Mouse (Mus musculus) urinary bladder, adult 18-20 months (tissue): ENCODE data around the gene Sypl.

Experiments
- DNase-seq, 2 experiments: peaks; one replicate each; pipeline ENCODE4 v3.0.0; 2022; ENCODE audit warnings: low spot score in 2 of 2, mixed read lengths in 2 of 2

The Sypl gene

DNA sequence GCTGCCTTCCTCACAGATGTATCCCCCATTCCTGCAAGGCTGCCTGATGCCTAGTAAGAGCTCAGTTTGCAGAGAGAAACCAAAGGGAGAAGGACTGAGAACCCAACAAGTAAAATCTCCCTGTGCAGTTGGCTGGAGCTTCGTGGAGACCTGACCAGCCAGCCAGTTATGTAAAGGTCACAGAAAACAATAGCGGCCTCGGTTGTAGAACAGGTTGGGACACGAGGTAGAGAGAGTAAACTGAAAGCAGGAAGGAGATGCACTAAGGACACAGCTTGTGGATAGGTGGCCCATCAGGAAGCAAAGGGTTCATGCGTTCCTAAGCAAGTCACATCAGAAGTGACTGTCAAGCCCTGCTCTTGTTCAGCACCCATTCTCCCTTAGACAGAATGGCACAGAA lies 52.2 kb downstream of the Sypl start:
- DNase-seq = peak in 1 of 2 experiments; percentile 65

DNA sequence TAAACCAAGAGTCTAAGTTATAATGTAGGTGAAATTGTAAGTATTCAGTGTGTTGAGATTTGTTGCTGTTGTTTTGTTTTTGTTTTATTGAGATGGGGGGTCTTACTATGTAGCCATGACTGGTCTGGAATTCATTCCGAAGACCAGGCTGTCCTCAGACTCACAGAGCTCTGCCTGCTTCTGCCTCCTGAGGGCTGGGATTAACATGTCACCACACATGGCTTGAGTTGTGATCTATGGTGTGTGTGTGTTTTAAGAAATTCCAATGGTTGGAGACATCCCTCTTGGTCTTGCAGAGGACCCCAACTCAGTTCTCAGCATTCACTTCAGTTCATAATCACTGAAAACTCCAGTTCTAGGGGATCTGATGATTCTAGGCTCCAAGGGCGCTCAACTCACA lies 53.5 kb downstream of the Sypl start:
- DNase-seq = no peak

DNA sequence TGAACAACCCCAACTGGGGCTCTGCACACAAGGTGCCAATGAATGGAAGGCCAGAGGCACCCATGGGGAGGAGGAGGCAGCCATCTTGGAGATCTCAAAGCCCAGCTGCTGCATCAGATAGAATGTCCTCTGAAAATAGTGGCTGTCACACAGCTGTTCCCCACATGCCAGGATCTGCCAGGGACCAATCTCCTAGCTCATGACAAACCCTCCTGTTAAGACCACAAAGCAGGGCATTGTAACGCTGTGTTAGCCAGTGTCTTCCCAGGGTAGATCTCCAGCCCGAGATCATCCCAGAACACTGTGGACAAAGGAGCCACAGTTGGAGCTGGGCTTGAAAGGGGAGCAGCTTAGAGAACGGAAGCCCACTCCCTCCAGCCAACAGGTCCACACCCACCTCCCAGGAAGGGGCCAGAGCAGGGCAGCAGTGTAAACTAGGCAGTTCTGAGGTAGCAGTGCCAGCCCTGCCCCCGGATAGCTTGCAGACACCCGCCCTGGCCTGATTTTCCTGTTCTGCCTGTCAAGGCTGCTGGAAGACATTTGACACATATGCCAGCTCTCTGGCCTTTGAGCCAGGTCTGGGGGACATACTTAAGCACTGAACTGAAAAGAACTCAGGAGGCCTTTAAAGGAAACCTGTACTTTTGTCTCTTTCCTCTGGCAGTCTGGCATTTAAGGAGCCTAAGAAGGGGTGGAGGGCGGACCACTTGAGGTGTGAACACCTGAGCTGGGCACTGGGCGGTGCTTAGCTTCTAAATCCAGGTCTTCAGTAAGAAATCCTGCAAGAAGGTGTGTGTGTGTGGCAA lies 54.8 kb downstream of the Sypl start:
- DNase-seq = peak; percentile 78 to 84

DNA sequence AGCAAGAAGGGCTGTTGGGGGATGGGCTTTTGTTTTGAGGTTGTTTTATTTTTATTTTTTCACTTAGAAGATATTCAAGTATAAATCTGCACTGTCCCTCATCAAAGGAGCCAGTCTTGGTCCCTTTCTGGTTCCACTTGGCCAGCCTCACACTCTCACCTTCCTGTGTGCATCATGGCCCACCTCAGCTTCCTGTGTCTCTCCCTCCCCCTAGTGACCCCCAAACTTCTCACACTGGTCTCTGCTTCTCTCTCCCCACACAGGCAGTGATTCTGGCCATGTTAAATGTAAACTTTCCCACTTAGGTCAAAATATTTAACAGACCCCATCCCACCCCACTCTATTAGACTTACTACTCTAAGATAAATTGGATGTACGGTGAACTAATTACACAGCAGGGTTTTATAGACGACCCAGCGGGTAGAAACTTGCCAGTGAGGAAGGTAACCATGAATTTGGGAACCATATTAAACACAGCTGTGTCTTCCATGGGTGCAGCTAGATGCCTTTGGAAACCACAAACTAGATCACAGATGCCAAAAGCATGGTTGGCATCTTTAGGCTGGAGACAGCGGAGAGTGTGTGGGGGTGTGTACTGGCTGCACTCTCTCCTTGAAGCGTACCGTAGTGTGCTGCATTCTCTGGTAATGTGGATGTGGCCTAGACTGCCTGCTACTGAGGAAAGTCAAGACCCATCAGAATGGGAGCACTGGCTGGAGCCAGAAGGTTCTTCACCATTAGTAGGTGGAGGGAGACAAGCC lies 55.7 kb downstream of the Sypl start:
- DNase-seq = no peak

DNA sequence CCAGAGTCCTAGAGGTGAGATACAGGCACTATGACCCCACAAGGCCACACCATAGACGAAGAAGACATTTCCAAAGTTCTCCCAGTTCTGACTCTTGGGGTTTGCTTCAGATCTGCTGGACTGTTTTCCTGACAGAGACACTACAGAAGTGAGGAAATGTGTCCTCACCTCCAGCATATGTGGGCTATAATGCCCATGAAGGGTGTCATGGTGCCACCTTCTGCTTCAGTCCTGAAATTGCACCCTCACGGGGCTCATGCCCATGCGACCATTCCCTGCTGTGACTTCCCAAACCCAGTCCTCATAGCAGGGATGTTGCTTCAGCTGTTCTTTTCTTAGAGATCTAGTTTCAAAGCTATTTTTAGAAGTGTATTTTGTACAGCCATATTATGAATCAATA lies 56.3 kb downstream of the Sypl start:
- DNase-seq = no peak

DNA sequence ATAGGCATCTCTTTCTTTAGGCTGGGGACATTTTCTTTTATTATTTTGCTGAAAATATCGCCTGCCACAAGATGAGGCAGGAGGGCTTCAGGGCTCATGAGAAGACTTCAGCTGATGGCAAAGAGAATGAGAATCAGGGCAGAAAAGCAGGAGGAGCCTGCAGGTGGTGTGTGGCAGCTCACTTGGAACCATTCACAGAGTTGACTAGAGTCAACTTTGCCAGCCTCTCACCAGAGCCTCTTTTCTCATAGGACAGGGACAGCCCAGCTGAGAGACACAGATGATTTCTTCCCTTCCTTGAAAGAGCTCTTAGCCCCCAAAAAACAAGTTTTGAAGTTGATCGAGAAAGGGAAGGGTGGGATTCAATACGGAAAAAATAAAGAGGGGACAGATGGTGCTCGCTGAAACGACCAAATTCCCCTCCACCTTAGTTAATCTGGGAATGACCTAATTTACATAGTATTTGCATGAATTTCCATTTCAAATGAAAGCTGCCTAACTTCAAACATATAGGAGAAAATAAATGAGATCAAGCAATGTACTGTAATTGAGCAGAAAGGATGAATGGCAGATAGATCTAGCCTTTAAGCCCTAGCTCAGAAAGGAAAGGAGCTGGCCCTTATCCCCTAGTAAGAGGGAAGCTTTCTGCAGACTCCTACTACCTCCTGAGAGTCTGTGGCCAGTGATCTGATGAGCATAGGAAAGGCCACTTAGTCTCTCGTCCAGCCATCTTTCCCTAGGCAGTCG lies 60.5 kb downstream of the Sypl start:
- no peak for DNase-seq

DNA sequence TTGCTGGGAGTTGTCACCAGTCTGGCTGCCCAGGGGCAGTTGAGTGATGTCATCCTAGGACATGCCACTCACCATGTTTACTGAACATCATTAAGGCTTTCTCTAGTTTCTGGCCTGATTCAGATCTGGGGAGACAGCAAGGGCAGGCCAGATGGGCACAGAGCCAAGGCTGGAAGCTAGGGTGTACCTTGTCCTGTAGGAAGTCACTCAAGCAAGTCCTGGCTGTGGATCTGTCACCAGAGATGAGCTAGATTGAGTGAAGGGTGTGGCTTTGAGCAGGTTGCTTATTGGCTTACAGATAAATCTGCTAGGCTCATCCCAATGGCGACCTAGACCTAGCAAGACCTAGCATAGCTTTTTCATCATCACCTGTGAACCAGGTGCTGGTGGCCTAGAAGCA lies 61.4 kb downstream of the Sypl start:
- DNase-seq = no peak

DNA sequence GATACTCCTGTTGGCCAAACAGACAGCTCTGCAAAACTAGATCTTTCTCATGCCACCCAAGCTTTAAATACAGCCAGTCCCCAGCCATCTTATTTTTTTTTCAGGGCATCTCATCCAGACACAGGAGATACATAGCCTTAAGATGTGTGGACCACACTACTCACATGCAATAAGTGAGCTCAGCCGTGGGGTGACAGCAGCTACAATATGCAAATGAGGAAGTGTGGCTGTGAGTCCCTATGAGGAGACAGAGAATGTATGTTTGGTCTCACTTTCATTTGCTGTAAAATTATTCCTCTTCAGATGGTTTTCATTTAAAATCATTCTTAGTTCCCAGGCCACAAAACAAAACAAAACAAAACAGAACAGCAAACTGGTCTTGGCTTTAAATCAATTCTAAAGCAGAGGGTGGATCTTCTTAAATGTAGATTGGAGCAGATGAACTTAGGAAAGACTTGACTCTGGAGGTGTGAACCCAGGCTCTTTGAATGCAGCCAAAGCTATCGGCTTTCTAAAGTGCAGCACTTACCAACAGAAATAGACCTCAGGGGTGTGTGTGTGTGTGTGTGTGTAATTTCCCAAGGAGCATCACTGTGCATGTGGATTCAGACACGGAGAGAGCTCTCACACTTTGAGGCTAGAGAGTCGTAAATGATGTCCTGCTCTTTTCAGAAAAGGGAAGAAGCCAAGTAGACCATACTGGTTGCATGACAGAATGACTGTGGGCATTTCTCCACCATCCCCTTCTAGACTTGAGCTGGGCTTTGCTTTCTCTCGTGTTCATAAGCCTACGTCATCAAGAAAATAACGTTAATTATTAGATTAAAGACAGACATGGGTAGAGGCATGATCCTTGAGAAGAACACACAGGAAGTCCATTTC lies 63.4 kb downstream of the Sypl start:
- DNase-seq = no peak

DNA sequence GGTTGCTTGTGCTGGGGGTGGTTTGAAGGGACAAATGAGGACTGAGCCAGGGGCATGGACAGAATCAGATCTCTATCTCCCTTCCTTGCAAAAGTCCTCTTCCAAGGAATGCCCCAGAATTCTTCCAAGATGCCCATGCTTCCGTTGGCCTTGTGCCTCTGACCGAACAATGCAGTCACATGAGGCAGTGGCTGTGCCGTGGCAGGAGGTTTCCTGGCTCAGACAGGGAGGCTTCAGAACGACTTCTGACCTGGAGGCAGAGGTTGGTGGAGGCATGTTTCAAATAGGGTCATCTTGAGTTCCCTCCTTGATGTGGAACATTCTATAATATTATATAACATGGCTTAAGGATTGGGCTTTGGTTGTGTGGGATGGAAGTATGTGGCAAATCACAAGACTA lies 64.9 kb downstream of the Sypl start:
- no peak for DNase-seq

DNA sequence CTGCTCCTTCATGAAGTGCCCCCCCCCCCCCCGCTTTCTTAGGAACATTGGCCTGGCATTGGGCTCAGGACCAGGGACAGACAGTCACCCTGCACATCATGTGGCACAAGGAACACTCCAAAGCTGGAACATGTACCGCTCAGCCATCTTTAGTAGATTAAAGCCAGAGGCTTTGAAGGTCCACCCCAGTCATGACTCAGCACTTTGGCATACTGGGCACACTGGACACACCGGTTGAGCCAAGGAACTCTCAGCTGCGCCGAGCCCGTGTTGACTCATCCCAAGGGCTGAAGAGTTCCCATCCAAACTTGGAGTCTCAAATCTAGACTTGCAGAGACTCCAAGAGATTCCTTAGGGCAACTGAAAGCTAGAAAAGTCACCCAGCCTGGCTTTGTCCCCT lies 66.3 kb downstream of the Sypl start:
- peak; percentile 54 to 83 for DNase-seq

DNA sequence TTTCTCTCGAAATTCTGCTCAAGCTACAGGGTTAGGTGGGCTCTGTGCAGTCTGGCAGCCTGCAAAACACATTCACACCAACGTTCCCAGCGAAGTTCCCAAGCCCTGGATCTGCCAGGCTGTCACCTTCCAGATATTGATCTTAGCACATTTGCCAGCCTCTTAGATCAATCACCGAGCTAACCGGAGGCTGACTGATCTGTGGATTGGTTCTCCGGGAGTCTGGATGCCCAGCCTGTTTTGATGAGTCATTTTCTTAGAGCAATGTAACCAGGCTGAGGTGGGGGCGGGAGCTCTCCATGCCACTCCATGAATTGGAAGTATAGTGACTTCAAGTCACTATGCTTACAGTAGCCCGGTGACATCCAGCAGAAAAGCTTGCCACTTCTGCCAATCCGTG lies 67.4 kb downstream of the Sypl start:
- no peak for DNase-seq

DNA sequence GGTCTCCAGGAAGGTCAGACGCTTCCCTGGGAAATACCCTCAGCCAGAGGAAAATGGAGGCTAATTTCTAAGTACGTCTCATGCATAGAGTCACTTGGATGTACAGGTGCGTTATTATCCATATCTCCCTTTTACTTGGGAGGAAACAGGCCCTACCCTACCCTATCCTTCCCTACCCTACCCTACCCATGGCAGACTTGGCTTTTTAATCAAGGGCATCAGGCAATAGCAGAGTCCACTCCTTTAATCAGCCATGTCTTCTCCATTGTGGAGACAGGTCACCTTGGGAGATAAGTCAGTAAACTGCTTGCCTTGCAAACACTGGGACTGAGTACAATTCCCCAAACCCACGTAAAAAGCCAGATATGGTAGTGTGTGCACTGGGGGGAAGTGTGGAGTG lies 68.1 kb downstream of the Sypl start:
- DNase-seq = no peak

DNA sequence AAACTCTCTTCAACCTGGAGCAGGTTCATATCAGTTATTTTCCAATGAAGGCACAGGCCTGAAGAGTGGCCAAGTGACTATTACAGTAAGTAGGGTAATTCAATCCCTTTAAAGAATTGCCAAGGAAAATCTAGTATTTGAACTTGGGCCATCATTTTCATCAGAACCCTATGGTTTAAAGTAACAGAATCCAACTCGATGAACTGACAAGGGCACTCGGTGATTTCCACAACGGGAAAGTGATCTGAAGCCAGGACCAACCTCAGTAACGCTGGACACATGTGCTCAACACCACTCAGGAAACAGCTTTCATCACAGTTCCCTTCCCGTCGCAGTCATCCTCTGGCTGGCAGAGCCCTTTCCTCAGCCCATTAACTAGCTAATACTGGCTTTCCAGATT lies 70.8 kb downstream of the Sypl start:
- no peak for DNase-seq

DNA sequence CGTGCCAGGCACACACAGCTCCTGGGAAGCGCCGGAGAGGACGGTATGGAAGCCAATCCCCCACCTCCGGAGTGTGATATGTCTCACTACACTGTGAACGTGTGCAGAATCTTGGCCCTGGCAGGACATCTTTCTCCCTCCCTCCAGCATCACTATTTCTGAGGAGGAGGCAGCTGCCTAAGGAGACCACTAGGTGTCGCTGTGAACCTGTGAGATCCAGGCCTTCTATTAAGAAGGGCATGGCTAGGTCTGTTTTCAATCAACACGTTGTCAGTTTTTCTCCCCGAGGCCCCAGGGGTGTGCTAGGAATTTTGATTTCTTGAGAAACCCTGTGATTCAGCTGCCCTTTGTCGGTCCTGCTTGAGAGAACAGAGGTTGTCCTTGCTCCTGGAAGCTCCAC lies 73.4 kb downstream of the Sypl start:
- DNase-seq = peak in 1 of 2 experiments; percentile 60

DNA sequence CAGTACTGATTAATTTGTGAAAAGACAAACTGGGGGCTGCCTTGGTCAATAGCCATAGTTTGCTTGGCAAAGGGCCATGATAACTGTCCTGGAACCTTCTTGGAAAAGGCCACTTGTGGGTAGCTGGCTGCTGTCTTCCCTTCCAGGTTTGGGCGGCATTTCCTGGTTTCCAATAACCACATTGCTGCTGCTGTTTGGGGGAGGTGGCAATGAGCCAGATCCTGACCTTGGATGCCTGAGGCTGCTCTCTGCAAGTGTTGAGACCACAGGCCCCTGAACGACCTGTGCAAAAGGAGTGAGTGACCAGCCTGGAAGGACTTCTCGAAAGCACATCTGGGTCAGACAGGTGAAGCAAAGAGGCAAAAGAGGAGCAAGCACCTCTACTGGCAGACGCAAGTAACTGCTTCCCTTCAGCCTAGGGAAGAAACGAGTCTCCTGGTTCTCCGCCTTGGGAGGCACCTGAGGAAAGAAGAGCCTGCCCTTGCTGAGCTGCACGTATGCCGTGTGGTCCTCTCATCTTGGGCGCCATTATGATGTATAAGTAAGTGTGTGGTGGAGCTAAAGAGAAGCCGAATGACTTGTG lies 74.5 kb downstream of the Sypl start:
- no peak for DNase-seq

DNA sequence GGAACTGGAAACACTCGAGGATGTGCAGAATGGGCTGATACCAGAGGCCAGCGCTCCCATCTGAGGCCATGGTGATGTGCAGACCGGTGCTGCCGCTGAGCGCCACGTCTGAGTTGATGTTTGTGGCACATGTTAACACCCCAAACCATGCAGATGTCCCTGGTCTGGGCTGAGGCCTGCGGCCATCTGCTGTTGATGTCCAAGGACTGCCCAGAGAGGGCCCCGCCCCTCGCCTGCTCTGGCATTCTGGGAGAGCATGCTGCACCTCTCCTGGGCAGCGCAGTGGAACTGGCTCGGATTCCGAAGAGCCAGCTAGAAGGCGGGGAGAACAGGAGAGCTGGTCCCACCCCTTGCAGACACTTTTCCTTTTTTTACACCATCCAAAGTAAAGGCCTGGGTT lies 75.0 kb downstream of the Sypl start:
- DNase-seq = no peak
